Mouse (Mus musculus) myocyte (in vitro differentiated cells): Measurements from ENCODE around the gene Tshz2. TPM values are rescaled to one million over a fixed set of nuclear protein-coding genes. Genes with fewer than 3 reads are reported as not detected.

ENCODE experiments used
- H3K27me3 ChIP-seq: one replicate; pipeline ENCODE4 v1.6.1; 2011; ENCODE audit not compliant: control insufficient read depth, insufficient read depth, insufficient read length
- H3K36me3 ChIP-seq: one replicate; pipeline ENCODE4 v1.6.1; 2011; ENCODE audit not compliant: control insufficient read depth, insufficient read depth
- H3K4me2 ChIP-seq: one replicate; pipeline ENCODE4 v1.6.1; 2011; ENCODE audit warnings: low read depth, control low read depth
- H3K4me3 ChIP-seq: one replicate; pipeline ENCODE4 v1.5.1; 2011; ENCODE audit warnings: mild to moderate bottlenecking, control low read depth, moderate library complexity
- H3K79me2 ChIP-seq: one replicate; pipeline ENCODE4 v1.6.1; 2011; ENCODE audit not compliant: control insufficient read depth, insufficient read depth
- H3ac ChIP-seq: one replicate; pipeline ENCODE4 v1.6.1; 2011; ENCODE audit not compliant: control insufficient read depth, insufficient read length
- CEBPB ChIP-seq: IDR thresholded peaks from 2 replicates; pipeline ENCODE4 v1.6.1; 2011; ENCODE audit warnings: mild to moderate bottlenecking, moderate library complexity; ENCODE audit not compliant: poor library complexity, insufficient read depth, severe bottlenecking
- E2F4 ChIP-seq: IDR thresholded peaks from one replicate; pipeline ENCODE4 v1.6.1; 2011; ENCODE audit warnings: mild to moderate bottlenecking, control low read depth, moderate library complexity; ENCODE audit not compliant: insufficient read depth
- MAX ChIP-seq: IDR thresholded peaks from one replicate; pipeline ENCODE4 v1.6.1; 2011; ENCODE audit warnings: low read depth, mild to moderate bottlenecking, control low read depth
- MYOD1 ChIP-seq, 3 experiments: IDR thresholded peaks; one replicate each; pipeline ENCODE4 v1.6.1; 2011; ENCODE audit warnings: control low read depth in 2 of 3, low read depth in 2 of 3, mild to moderate bottlenecking in 2 of 3, moderate library complexity in 1 of 3; ENCODE audit not compliant: insufficient read length in 2 of 3, control insufficient read depth in 1 of 3
- MYOG ChIP-seq, 3 experiments: IDR thresholded peaks; one replicate each; pipeline ENCODE4 v1.6.1; 2011; ENCODE audit warnings: control low read depth in 2 of 3, low read depth in 2 of 3, mild to moderate bottlenecking in 2 of 3; ENCODE audit not compliant: insufficient read length in 2 of 3, control insufficient read depth in 1 of 3, insufficient read depth in 1 of 3
- POLR2A ChIP-seq: IDR thresholded peaks from one replicate; pipeline ENCODE4 v1.6.1; 2011; ENCODE audit warnings: low read depth, mild to moderate bottlenecking, control low read depth, moderate library complexity; ENCODE audit not compliant: insufficient read length
- POLR2AphosphoS2 ChIP-seq: IDR thresholded peaks from one replicate; pipeline ENCODE4 v1.6.1; 2011; ENCODE audit warnings: low read depth, control low read depth; ENCODE audit not compliant: insufficient read length
- REST ChIP-seq: IDR thresholded peaks from one replicate; pipeline ENCODE4 v1.6.1; 2011; ENCODE audit warnings: mild to moderate bottlenecking, control low read depth, moderate library complexity; ENCODE audit not compliant: insufficient read depth, insufficient read length
- SRF ChIP-seq: IDR thresholded peaks from one replicate; pipeline ENCODE4 v1.6.1; 2011; ENCODE audit warnings: low read depth; ENCODE audit not compliant: control insufficient read depth, insufficient read length
- TCF12 ChIP-seq: IDR thresholded peaks from one replicate; pipeline ENCODE4 v1.6.1; 2011; ENCODE audit warnings: mild to moderate bottlenecking, control low read depth; ENCODE audit not compliant: poor library complexity, insufficient read depth, severe bottlenecking
- TCF3 ChIP-seq: IDR thresholded peaks from one replicate; pipeline ENCODE4 v1.6.1; 2011; ENCODE audit warnings: low read depth, control low read depth; ENCODE audit not compliant: insufficient read length
- USF1 ChIP-seq: IDR thresholded peaks from one replicate; pipeline ENCODE4 v1.6.1; 2011; ENCODE audit warnings: low read depth, mild to moderate bottlenecking, control low read depth, moderate library complexity
- polyA plus RNA-seq: library from polyadenylated mRNA; unstranded; fragments of >200 nt; fragmentation: generic; extraction: Trizol; gene quantifications from one replicate; pipeline ENCODE4 v1.2.1, GENCODE M21; 2012; ENCODE audit warnings: missing spikeins

Tshz2 gene
- polyA plus RNA-seq, 1 experiment = not detected

DNA sequence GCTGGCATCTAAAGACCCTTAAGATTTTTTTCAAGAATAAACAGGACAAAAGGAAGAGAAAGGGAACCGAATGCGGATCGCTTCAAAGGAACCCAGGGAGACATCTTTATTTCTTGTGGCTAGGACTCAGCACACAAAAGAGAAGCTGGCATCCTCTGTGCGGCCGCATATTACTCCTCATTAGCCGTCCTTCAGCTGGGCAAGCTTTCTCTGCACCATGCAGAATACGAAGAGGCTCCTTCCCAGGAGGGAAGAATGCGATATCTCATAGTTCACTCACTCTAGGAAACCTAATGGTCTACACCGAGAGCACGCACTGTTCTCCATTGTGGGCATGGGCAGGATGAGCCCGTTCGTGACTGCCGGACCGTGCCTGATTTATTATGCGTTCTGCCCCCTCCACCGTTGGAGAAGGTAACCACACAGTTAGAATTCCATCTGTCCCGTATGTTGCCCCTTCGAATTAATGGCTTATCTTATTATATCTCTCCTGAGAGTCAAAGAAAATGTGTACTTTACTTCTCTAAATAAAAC is 89.0 kb downstream of the Tshz2 start:
- no peaks in the 10 kb centered on the region for H3K36me3 ChIP-seq
- TF ChIP-seq POLR2A (no peak), USF1 (no peak), MYOD1 (IDR thresholded peaks at IDR 0.05; ENCODE audit: control insufficient read depth in 1 of 3, insufficient read length in 2 of 3, low read depth in 2 of 3) (no peak), REST (no peak), POLR2AphosphoS2 (no peak), TCF12 (no peak), TCF3 (no peak)
- H3K27me3 ChIP-seq = no peaks in the 10 kb centered on the region
- H3K79me2 ChIP-seq = no peaks in the 10 kb centered on the region
- H3K4me2 ChIP-seq = no peak overlapping the region
- H3K4me3 ChIP-seq = no peak overlapping the region
- no peak overlapping the region for H3ac ChIP-seq

DNA sequence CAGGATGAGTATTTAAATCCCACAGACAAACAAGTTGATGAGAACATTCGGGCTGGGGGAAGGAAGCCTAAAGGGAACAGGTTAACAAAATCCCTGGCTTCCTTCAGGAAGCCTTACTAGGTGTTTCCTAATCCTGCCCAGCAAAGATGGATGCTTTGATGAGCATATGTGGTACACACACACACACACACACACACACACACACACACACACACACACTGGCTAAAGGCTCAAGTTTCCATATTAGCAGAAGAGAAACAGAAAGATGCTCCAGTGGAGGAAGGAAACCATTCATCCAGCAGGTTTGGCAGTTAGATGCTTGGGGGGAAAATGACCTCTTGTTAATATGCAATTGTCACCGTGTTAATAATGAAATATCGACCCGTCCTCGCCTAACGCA is 89.5 kb downstream of the Tshz2 start:
- Histone ChIP-seq H3K79me2 (no peaks in the 10 kb centered on the region), H3K4me2 (no peak overlapping the region), H3ac (no peak overlapping the region), H3K36me3 (no peaks in the 10 kb centered on the region), H3K27me3 (no peaks in the 10 kb centered on the region), H3K4me3 (no peak overlapping the region)
- TF ChIP-seq TCF12 (no peak), CEBPB (no peak), E2F4 (no peak), POLR2A (no peak), TCF3 (no peak), MYOD1 (IDR thresholded peaks at IDR 0.05; ENCODE audit: control insufficient read depth in 1 of 3, insufficient read length in 2 of 3, low read depth in 2 of 3) (no peak), USF1 (no peak), REST (no peak), MYOG (IDR thresholded peaks at IDR 0.05; ENCODE audit: control insufficient read depth in 1 of 3, insufficient read depth in 1 of 3, insufficient read length in 2 of 3, low read depth in 2 of 3) (no peak), POLR2AphosphoS2 (no peak)

DNA sequence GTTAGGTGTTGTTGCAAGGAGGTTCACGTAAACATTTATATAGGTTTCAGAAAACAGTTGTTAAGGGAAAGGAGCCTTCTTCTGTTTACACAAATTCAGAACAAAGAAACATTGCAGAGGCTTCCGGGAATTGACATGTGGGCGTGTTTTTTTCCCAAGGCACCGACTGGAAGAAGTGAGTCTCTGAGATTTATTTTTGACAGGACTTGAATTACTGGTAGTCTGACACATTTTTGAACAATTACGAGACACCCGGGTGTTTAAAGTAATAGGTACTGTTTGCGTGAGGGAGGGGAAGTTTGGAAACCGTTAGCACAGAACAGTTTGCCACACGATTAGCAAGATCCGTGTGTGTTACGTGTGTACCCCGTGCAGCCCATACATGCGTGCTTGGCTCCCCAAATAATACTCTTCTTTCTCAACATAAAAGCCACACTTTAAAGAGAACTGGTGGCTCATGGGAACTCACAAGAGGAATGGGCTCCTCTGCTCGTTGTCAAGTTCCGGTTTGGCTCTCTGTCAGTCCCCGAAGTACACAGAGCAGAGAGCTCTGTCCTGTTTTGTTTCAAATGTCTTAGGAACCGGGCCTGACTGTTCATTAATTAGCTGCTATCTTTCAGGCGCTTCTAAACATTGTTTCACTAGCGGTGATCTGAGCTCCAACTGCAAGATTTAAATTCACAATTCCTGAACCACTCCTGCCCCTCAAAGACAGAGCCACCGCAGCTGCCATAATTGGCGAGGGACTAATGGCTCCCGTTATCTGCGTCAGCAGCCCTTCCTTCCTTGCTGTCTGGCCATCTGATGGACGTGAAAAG is 91.0 kb downstream of the Tshz2 start:
- Histone ChIP-seq H3K4me3 (no peak overlapping the region), H3K79me2 (no peaks in the 10 kb centered on the region), H3K4me2 (no peak overlapping the region), H3K27me3 (no peaks in the 10 kb centered on the region), H3K36me3 (no peaks in the 10 kb centered on the region), H3ac (no peak overlapping the region)
- TF ChIP-seq MAX (no peak), POLR2A (no peak), MYOG (IDR thresholded peaks at IDR 0.05; ENCODE audit: control insufficient read depth in 1 of 3, insufficient read depth in 1 of 3, insufficient read length in 2 of 3, low read depth in 2 of 3) (no peak), POLR2AphosphoS2 (no peak), CEBPB (no peak), TCF12 (no peak), USF1 (no peak), SRF (no peak), REST (no peak), MYOD1 (IDR thresholded peaks at IDR 0.05; ENCODE audit: control insufficient read depth in 1 of 3, insufficient read length in 2 of 3, low read depth in 2 of 3) (no peak), E2F4 (no peak)

DNA sequence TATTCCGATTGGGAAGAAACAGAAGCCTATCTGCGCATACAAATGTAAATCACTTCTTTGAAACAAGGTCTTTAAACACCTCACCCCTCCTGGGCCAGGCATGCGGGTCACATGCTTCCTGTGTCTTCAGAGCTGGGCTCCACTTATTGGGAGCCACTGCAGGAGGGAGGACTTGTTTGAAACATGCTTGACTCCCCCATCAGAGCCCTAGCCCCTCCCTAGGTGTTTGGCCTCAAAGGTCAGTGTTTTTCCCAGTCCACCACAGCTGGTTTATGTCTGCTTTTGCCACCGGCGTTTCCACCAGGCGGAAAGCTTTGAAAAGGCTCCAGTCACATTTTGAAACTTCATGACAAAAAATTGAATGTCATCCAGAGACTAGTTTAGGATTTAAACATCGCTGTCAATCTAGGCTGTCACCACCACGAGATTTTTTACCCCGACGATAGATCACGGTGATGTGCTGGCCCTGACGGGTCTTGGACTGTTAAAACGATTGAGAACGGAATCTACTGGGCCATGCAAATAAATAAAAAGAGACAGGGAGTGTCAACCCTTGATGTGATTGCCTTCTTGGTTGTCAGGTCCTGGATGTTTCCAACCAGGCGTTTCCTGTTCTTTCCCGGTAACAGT is 96.0 kb downstream of the Tshz2 start:
- H3K79me2 ChIP-seq = no peaks in the 10 kb centered on the region
- no peak overlapping the region for H3K4me3 ChIP-seq
- no peaks in the 10 kb centered on the region for H3K36me3 ChIP-seq
- TF ChIP-seq CEBPB (no peak), TCF3 (no peak), USF1 (no peak), TCF12 (no peak), SRF (no peak), POLR2A (no peak)
- H3K27me3 ChIP-seq = no peaks in the 10 kb centered on the region
- no peak overlapping the region for H3K4me2 ChIP-seq
- no peak overlapping the region for H3ac ChIP-seq

DNA sequence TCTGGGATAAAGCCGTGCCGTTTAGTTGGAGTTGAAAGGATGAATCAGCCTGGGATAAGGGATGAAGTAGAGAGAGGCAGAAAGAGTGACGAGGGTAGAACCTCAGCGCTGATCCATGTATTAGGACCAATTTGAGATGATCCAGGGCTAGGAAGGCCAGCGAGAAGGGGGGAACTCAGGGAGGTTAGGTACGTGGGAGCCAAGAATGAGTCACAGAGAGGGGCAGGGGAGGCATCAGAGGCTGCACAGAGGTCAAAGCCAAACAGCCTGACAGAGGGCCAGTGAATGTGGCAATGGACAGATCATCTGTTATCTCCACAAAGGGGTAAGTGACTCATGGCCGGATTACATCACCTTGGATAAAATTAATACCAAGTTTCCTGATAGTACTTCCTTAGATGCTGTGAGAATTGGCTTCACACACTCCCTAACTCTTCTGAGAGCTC is 97.8 kb downstream of the Tshz2 start:
- Histone ChIP-seq H3K79me2 (no peaks in the 10 kb centered on the region), H3ac (no peak overlapping the region), H3K27me3 (no peaks in the 10 kb centered on the region), H3K4me2 (no peak overlapping the region), H3K36me3 (no peaks in the 10 kb centered on the region), H3K4me3 (no peak overlapping the region)
- TF ChIP-seq SRF (no peak), USF1 (no peak), E2F4 (no peak), POLR2A (no peak), MYOD1 (IDR thresholded peaks at IDR 0.05; ENCODE audit: control insufficient read depth in 1 of 3, insufficient read length in 2 of 3, low read depth in 2 of 3) (no peak), MYOG (IDR thresholded peaks at IDR 0.05; ENCODE audit: control insufficient read depth in 1 of 3, insufficient read depth in 1 of 3, insufficient read length in 2 of 3, low read depth in 2 of 3) (no peak), MAX (no peak), CEBPB (no peak), REST (no peak)
